Mouse (Mus musculus) frontal cortex, postnatal 14 days (tissue): Measurements from ENCODE around the gene Ttc30b.
"Not testable (repeated sequence)": the region's sequence is repeated elsewhere in the genome, so short reads cannot be mapped to it uniquely, and the experiment has no call there.

Source experiments
- DNase-seq, 2 experiments: peaks; one replicate each; pipeline ENCODE4 v3.0.0; 2022; ENCODE audit warnings: low spot score in 2 of 2

Ttc30b gene

GRCm38 (mm10) chr2:75953320-75953719 is 14.9 kb upstream of the Ttc30b start:
- no peak for DNase-seq

GRCm38 (mm10) chr2:75950685-75951084 is 12.3 kb upstream of the Ttc30b start:
- no peak for DNase-seq

DNA sequence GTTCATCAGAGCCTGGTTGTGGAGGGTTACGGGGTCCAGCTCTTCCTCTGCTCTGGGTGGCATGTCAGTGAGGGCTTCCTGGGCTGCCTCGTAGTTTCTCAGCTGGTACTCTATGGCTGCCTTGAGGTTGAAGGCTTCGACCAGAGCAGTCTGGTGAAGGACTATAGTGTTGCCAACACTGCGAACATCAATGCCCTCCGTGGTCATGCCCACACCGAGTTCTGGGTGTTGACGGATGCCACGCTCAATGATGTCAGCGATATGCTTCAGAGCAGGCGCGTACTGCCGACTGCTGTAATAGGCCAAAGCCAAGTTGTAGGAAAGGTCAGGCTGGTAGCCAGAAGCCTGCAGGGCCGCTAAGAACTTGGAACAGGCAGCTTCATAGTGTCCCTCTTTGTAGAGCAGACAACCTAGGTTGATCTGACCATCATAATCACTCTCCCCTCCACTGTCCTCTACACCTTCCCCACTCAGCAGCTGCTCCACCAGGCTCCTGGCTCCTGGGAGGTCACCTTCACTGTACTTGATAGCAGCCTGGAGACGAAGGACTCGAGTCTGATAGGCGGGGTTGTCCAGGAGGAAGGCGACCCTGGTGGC is 767 bp downstream of the Ttc30b start:
- not testable (repeated sequence) for DNase-seq

DNA sequence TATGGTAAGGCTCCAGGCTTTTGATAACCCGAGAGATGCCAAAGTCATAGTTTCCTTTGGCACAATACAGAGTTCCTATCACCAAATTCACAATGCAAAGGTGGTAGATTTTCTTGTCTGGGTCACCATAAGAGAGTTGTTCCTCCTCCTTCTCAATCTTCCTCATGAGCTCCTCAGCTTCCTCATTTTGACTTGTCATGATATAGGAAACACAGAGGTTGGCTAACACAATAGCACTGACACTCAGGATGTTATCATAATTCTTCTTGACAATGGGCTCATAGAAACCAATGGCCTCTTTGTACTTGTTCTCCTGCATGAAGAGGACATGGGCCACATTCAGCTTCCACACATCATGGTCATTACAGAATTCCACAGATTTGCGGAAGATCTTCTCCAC is 1.7 kb downstream of the Ttc30b start:
- not testable (repeated sequence) for DNase-seq

DNA sequence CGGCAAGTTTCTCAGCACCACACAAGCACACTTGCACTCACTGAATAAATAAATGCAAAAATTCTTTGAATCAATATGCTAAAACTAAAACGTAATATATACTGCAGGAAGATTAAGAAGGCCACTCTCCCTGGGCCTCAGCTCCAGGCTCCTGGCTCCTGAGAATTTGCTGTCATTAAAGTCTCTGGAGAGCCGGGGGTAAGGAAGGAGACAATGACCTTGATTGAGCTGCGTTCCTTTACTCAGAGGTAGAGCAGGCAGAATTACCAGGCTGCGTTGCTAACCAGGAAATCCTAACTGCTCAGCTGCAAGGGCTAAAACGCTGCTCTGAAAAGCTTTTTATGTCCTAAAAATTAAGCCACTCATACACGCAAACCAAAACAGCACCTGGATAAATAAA is 4.8 kb downstream of the Ttc30b start:
- DNase-seq = no peak

GRCm38 (mm10) chr2:75930941-75931340 is 7.4 kb downstream of the Ttc30b start:
- DNase-seq = no peak

GRCm38 (mm10) chr2:75929786-75930444 is 8.5 kb downstream of the Ttc30b start:
- no peak for DNase-seq

GRCm38 (mm10) chr2:75929141-75929540 is 9.2 kb downstream of the Ttc30b start:
- DNase-seq = no peak

- no peak for DNase-seq
Observed at GRCm38 (mm10) chr2:75928011-75928410, 10.4 kb downstream of the Ttc30b start.

- DNase-seq = no peak
Observed at GRCm38 (mm10) chr2:75926061-75926460, 12.3 kb downstream of the Ttc30b start.

DNA sequence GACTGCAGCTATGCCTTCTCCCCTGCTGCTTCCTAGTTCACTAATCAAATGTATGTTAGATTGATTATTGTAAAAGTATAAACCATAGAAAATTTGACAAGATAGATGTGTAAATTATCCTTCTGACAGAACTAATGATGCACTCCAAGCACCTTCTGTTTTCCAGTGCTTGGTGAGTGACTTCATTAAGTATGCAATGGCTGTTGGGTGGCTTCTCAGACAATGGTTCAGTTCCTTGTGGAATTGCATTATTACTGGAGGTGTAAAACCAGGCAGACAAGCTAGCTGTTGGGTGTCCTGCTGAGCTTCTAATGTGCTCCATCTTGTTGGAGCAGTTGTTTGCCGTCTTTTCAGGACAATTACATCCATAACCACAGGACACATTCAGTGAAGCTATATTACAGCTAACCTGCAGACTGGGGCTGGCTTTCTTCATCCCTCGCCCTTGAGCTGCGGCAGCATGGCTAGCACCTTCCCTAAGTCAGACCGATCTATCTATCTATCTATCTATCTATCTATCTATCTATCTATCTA is 14.5 kb downstream of the Ttc30b start:
- DNase-seq = no peak

DNA sequence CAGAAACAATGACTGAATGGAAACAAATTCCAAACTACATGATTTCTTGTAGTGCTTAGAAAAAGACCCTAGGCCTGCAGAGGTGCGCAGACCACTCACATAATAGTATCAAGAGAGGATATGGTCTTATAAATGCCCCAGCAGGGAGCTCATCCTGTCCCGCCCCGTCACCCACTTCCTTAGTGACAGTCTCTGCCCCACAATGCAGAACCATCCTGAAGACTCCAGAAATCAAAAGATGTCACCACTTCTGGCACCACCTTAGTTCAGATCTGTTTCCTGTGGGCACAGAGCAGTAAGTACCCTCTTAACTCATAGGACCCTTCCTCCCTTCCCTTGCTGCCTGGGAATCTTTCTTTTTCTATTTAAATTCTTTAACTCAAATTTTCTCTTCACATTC is 23.3 kb downstream of the Ttc30b start:
- no peak for DNase-seq

GRCm38 (mm10) chr2:75907142-75907541 is 31.2 kb downstream of the Ttc30b start:
- no peak for DNase-seq

DNA sequence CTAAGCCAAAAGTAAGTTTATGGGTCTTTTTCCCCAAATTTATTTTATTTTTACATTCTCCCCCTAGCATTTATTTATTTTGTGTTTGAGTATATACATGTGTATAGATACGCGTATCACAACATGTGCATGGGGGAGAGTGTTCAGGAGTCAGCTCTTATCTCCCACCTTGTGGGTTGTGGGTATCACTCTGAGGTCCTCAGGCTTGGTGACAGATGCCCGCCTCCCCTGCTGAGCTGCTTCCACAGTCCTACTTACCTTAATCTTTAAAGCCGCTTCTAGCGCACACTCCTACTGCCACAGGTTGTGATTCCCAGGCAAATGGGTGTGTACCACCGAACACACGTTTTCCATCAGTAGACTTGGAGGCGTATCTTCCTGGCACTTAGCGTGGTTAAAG is 36.5 kb downstream of the Ttc30b start:
- DNase-seq = no peak

- no peak for DNase-seq
Observed at GRCm38 (mm10) chr2:75900281-75900680, 38.1 kb downstream of the Ttc30b start.

DNA sequence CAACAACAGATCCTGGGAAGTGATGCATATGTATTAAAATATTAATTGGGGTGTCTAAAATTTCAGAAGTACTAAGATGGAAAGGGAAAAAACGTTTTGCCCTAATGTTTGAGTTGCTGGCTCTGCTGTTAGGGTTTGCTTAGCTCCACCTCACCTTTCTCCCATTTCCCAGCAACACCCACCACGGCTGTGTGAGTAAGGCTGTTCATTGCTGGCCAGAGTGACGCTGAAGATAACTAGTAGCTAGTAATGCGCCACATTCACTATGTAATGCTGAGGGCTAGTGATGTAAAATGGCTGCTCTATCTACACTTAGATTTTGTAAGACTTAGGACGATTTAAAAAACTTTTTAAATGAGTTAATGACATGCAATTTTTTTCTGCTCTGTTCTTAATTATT is 42.7 kb downstream of the Ttc30b start:
- DNase-seq = no peak

GRCm38 (mm10) chr2:75891981-75892380 is 46.4 kb downstream of the Ttc30b start:
- DNase-seq = no peak
